Mouse (Mus musculus) embryo, embryonic 11.5 days (tissue): ENCODE measurements around the gene 1700109H08Rik.
"Not testable (repeated sequence)": the region's sequence is repeated elsewhere in the genome, so short reads cannot be mapped to it uniquely, and the experiment has no call there.

Experiments
- DNase-seq: peaks from one replicate; pipeline ENCODE4 v3.0.0-alpha.2; 2012; ENCODE audit warnings: low read depth, low spot score

1700109H08Rik gene

DNA sequence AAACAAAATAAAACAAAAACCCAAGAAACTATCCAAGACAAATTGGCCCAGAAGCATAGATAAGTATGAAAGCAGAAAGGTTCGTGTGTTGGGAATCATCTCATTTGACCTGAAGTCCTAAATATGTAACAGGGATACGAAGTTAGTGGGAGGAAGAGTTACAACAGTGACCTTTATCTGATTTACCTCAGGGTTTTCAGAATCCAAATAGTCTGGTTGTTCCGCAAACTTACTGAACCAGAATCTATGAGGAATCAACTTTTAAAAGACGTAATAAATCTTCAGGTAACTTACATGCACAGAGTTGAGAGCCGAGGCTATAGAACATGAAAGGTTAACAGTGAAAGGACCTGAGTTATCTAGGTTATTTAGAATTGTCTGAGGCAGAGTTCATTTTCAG lies 27.4 kb downstream of the 1700109H08Rik start:
- DNase-seq: no peak

- no peak for DNase-seq
These were observed 28.9 kb downstream of the 1700109H08Rik start for GRCm38 (mm10) chr5:3600298-3600697.

DNA sequence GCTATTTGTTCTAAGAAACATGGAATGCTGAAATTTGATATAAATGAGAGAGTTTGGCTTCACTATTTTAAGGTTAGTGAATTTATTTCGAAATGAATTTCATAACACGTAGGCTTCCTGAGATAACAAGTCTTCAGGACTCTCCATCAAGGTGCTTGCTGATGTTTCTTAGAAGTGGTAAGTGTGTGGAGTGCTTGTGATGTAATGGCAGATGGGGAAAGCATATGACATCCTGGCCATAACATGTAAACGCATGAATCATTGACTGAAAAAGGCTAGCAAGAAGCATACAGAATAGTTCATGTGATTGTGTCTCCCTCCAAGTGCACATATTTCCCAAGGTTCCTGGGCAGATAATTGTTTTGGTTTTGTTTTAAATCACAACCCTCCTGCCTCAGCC lies 29.4 kb downstream of the 1700109H08Rik start:
- DNase-seq: no peak

GRCm38 (mm10) chr5:3607114-3607513 lies 35.7 kb downstream of the 1700109H08Rik start:
- no peak for DNase-seq

DNA sequence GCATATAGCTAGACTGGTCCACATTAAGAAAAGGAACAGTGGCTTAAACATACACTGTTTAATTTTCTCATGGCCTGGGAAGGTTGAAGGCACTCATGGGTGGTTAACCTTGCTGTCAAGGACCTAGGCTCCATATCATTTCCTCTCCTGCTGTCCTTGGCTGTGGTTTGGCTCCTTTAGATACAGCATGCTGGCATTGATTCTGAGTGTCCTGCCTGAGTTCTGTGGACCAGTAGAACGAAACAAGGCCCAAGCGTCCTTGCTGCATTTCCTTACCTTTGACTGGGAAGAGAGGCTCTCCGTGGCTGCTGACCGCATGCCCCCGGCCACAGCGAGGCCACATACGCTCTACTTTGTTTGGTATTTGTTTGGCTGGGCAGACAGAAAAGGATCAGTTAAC lies 37.9 kb downstream of the 1700109H08Rik start:
- no peak for DNase-seq

- not testable (repeated sequence) for DNase-seq
These were observed 40.5 kb downstream of the 1700109H08Rik start for GRCm38 (mm10) chr5:3611835-3612234.

DNA sequence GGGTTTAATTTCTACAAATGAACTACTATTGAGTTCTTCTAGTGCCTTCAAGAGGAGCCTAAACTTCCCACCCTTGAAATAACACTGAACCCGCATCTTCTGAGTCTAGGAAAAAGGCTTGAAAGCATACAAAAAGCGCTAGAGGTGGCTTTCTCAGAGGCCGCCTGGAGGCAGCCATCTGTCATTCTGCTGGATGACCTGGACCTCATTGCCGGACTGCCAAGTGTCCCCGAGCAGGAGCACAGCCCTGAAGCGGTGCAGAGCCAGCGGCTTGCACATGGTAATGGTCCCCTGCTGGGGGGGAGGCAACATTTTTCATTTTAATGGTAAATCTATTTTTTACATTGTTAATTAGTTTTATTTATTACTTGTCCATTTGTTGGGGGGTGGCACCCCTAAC lies 49.1 kb downstream of the 1700109H08Rik start:
- no peak for DNase-seq

GRCm38 (mm10) chr5:3630055-3630454 lies 58.7 kb downstream of the 1700109H08Rik start:
- no peak for DNase-seq

DNA sequence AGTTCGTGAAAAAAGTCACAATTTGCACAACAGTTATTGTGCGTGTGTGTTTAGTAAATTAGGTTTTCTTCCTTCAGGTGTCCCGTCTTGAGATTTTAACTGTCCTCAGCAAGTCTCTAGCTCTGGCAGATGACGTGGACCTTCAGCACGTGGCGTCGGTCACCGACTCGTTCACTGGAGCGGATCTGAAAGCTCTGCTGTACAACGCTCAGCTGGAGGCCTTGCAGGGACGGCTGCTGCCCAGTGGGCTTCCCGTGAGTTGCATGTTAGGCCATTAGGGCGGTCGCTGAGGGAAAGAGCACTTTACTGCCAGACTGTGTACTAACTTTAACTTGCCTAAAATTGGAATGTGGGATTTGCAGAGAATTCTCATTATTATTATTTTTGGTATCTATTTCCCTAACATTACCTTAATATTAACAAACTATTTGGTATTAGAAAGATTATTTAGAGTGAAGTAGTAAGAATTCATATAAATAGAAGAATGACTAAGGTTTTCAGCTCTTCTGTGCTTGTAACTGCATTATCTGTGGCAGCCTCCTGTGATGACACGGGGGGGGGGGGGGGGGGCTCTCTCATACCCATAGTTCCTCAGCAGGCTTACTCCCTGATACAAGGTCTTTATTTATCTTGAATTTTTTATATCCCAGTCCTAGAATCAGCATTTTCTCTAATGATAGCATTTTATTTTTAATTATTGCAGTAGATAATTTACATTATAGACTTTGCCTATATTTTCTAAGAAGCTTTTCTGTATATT lies 60.3 kb downstream of the 1700109H08Rik start:
- no peak for DNase-seq

DNA sequence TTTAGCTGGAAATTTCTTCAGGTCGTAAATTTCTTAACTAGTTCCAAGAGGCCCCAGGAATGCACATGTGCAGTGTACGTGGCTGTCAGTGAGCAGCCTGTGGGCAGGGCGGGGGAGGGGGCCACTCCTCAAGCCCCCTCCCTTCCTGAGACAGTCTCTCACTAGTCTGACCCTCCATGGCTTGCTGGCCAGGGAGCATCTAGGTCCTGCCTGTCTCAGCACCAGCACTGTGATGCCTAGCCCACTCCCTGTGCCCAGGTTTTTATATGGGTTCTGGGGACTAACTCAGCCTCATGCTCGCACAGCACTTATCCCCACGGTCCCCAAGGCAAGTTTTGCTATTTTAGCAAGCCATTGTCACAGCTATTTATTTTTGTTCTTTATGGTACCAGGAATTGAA lies 60.9 kb downstream of the 1700109H08Rik start:
- no peak for DNase-seq

DNA sequence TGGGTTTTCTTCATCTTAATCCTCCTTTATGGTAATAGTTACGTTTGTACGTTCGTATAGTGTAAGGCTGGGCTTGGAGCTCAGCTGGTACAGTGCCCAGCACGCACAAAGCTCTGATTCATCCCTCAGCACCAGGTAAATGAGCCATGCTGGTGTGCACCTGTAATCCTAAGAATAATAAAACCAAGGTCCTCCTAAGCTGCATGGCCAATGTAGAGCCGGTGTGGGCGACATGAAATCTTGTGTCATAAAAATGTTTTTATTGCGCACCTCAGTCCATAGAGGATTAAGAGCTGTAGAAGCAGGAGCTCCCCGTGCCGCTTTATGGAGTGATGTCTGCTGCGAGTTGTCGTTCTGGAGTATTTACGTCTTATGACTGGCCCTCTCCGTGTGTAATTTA lies 61.9 kb downstream of the 1700109H08Rik start:
- DNase-seq: no peak

GRCm38 (mm10) chr5:3633951-3634350 lies 62.6 kb downstream of the 1700109H08Rik start:
- DNase-seq: no peak
